Comparison of ENCODE assay signal across 13 mouse cellular contexts in genomic region chr3:81242697-81243590, GRCm38 (mm10).
DNase-seq lines count a peak whose midpoint lies in the region; ATAC-seq and TF ChIP-seq lines count a peak whose summit lies in the region.
"Had no signal": no experiment of that assay in that cellular context is flagged by ENCODE, and none has a peak within 500 bp of the region (broad histone marks: within the 10 kb centered on the region; RNA-seq: fewer than 3 reads in every experiment).

No protein-coding gene starts in this region.

- no peak overlapping the region for H3K4me2 ChIP-seq in forebrain, embryonic 13.5 days
- H3K4me2 ChIP-seq: heart, embryonic 15.5 days; limb, embryonic 15.5 days had no signal

- CTCF ChIA-PET in Patski (lab: Charles Lee): interaction anchor here (0.9 to 1.6 kb wide), 5 partner anchors 10 to 204 kb away, joined by 3 to 5 read pairs (median 3); no protein-coding TSS in a partner anchor

- H3K4me3 ChIP-seq in limb, embryonic 10.5 days: no peak overlapping the region
- no peak overlapping the region for H3K4me3 ChIP-seq in forebrain, embryonic 13.5 days
- H3K4me3 ChIP-seq: gastrocnemius, adult 2 months; heart, embryonic 15.5 days; limb, embryonic 15.5 days; myocyte had no signal

- peak; percentile 68 to 69 for DNase-seq in cerebellum, postnatal 14 days
- DNase-seq in cerebellum, adult 9-10 months: no peak
- DNase-seq in Patski (ENCODE audit: low read depth, low spot score): peak; percentile 57
- DNase-seq in kidney, adult 11 months: peak; percentile 68
- DNase-seq in limb, embryonic 10.5 days (ENCODE audit: low spot score): peak; percentile 50
- no peak for DNase-seq in adrenal gland, adult 18-20 months (ENCODE audit: low spot score in 2 of 2)
- no peak for DNase-seq in frontal cortex, postnatal 36 days (ENCODE audit: low spot score in 2 of 2)
- DNase-seq: gastrocnemius, adult 2 months had no signal

- H3K36me3 ChIP-seq in limb, embryonic 10.5 days: no peaks in the 10 kb centered on the region
- H3K36me3 ChIP-seq in forebrain, embryonic 13.5 days (ENCODE audit: poor library complexity, severe bottlenecking): no peaks in the 10 kb centered on the region
- H3K36me3 ChIP-seq: heart, embryonic 15.5 days; limb, embryonic 15.5 days had no signal

- no peaks in the 10 kb centered on the region for H3K9me3 ChIP-seq in limb, embryonic 10.5 days (replicated peaks)
- H3K9me3 ChIP-seq in forebrain, embryonic 13.5 days (replicated peaks): no peaks in the 10 kb centered on the region
- H3K9me3 ChIP-seq: heart, embryonic 15.5 days; limb, embryonic 15.5 days had no signal

- in situ Hi-C loops in Patski (cut with MboI; ENCODE audit: low pct_unique_long_range_greater_than_20kb): no loop called here

- H3K27me3 ChIP-seq in Patski: no peaks in the 10 kb centered on the region
- no peaks in the 10 kb centered on the region for H3K27me3 ChIP-seq in limb, embryonic 10.5 days (ENCODE audit: low read depth, poor library complexity, severe bottlenecking)
- H3K27me3 ChIP-seq in forebrain, embryonic 13.5 days: no peaks in the 10 kb centered on the region
- H3K27me3 ChIP-seq: heart, embryonic 15.5 days; limb, embryonic 15.5 days had no signal

- whole genome bisulfite sequencing in limb, embryonic 10.5 days: 35% methylated on average over 7 of the region's 7 CpGs
- WGBS in forebrain, embryonic 13.5 days: 32% methylated on average over 7 of the region's 7 CpGs

- POLR2A ChIA-PET in Patski (lab: Charles Lee): no interaction called here

- peak overlapping the region; percentile 63 for H3K27ac ChIP-seq in limb, embryonic 10.5 days
- no peak overlapping the region for H3K27ac ChIP-seq in forebrain, embryonic 13.5 days
- H3K27ac ChIP-seq: gastrocnemius, adult 2 months; heart, embryonic 15.5 days; limb, embryonic 15.5 days; macrophage had no signal

- H3K9ac ChIP-seq in forebrain, embryonic 13.5 days: no peak overlapping the region
- H3K9ac ChIP-seq: heart, embryonic 15.5 days; limb, embryonic 15.5 days had no signal

- peak; percentile 95 for ATAC-seq in Patski
- ATAC-seq in forebrain, embryonic 13.5 days: no peak

- peaks cover 19% of the 10 kb centered on the region for H3K4me1 ChIP-seq in limb, embryonic 10.5 days
- no peaks in the 10 kb centered on the region; the same call in 1 of the 2 replicates for H3K4me1 ChIP-seq in forebrain, embryonic 13.5 days
- H3K4me1 ChIP-seq: heart, embryonic 15.5 days had no signal

- TF ChIP-seq CTCF in Patski (IDR thresholded peaks at IDR 0.05): no peak

Comparison
In these comparisons a context has a peak if more than half of its experiments do, and no peak if none do; other contexts are left out.
1. DNase-seq: peak in cerebellum, postnatal 14 days (2 of 2), Patski (single experiment), kidney, adult 11 months (single experiment) and limb, embryonic 10.5 days (single experiment); none in cerebellum, adult 9-10 months (single experiment), adrenal gland, adult 18-20 months (0 of 2) and frontal cortex, postnatal 36 days (0 of 2).